Mouse (Mus musculus): ENCODE data around the gene Pid1.

Pid1 gene

DNA sequence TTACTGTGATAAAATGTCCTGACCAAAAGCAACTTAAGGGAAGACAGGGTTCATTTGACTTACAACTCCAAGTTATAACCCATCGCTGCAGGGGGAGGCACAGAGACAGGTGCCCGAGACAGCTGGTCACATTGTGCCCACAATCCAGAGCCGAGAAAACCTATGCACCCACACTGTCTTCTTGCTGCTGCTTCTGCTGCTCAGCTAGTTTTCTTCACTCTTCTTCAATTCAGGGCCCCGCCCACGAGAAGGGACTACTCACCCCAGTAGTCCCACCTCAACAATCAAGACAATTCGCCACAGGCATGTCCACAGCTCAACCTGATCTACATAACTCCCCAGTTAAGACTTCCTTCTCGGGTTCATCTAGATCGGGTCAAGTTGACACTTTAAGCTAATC is at the start of gene Pid1:
TSS of gene Pid1 (minus strand) at position 214 of the 400 bp plus-strand sequence.
- no peak for DNase-seq (ENCODE audit: inconsistent ontology term)

- no peak for DNase-seq (ENCODE audit: inconsistent ontology term)
Measured at GRCm38 (mm10) chr1:84409514-84409913, 45.5 kb upstream of the Pid1 start.

GRCm38 (mm10) chr1:84408873-84409272 is 44.9 kb upstream of the Pid1 start:
- DNase-seq (ENCODE audit: inconsistent ontology term), result no peak

- DNase-seq (ENCODE audit: inconsistent ontology term), result peak; percentile 46
Measured at GRCm38 (mm10) chr1:84406891-84407290, 42.9 kb upstream of the Pid1 start.

- no peak for DNase-seq (ENCODE audit: inconsistent ontology term)
Measured at GRCm38 (mm10) chr1:84405551-84406290, 41.7 kb upstream of the Pid1 start.

DNA sequence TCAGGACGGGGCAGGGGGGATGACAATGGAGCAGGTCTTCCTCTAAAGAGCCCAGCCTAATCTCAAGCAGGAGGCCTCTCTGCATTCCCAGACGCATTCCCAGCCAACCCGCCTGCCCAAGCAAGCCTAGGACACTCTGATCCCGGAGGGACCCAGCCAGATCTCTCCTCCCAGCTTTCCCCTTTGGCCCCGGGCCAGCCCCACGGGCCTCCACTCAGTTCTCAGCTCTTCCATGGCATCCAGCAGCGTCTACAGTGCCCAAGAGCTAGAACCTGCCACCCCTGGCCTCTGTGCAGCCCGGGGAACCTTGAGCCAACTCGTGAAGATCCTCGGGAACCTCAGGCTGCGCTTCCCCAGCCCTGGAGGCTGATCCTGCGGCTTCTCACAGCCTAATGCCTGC is 40.9 kb upstream of the Pid1 start:
- peak; percentile 14 for DNase-seq (ENCODE audit: inconsistent ontology term)

DNA sequence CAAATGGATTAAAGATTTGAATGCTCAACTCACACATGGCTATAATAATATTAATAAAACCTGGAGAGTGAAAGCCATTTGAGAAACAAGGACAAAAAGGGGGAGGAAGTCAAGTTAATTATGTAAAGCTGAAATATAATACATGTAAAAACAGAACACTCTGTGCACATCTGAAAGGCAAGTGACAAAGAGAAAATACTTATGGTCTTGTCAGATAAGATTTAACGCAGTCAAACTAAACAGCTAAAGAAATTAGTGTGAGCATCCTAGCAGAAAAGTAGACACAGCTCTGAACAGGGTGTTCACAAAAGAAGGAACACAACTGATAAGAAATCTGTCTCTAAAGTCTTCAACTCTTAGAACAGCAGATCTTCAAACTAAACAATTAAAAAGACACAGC is 38.2 kb upstream of the Pid1 start:
- DNase-seq (ENCODE audit: inconsistent ontology term), result no peak

GRCm38 (mm10) chr1:84399671-84400070 is 35.7 kb upstream of the Pid1 start:
- DNase-seq (ENCODE audit: inconsistent ontology term), result no peak

DNA sequence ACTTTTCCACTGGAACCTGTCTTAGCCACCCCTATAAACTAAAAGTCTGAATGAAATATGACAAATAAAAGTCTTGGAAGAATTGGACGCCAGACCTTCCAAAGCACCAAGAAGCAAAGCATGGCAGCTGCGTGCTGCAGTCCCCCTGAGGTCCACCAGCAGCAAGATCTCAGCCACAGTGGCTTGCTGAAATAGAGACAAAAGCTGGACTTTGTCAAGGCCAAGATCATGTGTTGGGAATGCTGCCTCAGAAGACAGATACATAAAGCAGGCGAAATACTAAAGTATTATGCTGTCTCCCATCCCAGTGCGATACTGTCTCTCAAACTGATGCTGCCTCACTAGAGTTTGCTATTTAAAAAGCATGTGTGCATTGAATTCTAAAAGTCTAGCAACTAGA is 35.1 kb upstream of the Pid1 start:
- no peak for DNase-seq (ENCODE audit: inconsistent ontology term)

DNA sequence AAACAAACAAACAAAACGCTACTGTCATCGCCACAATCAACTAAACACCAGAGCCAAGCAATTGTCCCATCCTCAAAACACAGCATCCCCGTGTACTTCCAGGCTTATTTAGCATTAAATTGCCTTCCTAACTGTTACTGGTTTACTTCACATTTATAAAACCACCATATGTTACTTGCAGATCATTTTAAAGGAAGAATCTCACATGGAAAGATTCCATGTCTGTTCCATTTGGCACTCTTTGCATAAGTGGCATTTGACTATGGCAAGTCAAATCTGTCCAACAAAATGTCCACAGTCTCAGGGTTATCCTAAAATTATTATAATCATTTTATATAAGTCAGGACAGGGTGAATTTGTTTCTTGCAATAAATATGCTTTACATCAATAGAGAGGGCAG is 32.8 kb upstream of the Pid1 start:
- no peak for DNase-seq (ENCODE audit: inconsistent ontology term)

DNA sequence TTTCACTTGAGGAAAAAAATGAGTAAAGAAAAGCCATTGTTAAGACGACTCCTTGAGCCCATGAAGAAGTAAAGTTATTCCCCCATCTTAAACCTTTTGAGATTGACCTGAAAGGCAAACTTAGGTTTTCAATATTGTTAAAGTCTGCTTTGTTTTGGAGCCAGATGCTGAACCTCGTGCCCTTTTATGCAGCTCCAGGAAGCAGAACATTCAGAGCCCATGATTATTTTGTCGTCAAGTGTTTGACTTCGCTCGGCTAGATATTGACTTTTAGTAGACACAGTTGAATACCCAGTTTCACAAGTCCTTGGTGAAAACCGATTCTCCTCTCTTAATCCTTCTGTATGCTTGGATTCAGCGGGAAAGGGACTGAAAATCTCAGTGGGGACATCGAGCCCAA is 31.9 kb upstream of the Pid1 start:
- DNase-seq (ENCODE audit: inconsistent ontology term), result no peak

GRCm38 (mm10) chr1:84390961-84391360 is 27.0 kb upstream of the Pid1 start:
- no peak for DNase-seq (ENCODE audit: inconsistent ontology term)

GRCm38 (mm10) chr1:84387616-84388015 is 23.6 kb upstream of the Pid1 start:
- DNase-seq (ENCODE audit: inconsistent ontology term), result peak; percentile 59

DNA sequence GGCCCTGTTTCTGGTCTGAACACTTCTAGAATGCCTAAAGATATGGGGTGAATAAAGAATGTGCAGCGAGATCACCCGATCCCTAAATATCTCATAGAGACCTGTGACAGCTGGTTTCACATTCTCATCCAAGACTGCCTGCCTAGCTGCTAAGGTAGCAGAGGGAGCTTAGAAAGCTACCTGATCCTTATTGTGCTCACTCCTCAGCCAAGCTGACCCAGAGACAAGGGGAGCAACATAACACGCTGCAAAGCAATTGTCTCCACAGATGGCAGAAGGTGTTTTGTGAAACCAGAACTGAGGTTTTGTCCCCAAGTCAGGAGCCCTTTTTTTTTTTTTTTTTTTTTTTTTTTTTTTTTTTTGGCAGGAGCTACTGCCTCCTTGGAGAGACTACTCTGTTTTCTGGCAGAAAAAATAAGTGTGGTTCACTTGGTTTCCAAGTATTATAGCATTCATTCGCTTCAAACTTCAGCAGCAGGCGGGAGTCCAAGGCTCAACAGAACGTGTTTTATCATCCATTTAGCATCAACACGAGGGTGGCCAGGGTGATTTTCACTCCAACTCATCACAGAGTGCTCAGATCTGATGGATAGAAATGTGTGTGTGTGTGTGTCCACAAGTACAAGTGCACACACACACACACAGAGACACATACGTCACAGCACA is 22.6 kb upstream of the Pid1 start:
- no peak for DNase-seq (ENCODE audit: inconsistent ontology term)

DNA sequence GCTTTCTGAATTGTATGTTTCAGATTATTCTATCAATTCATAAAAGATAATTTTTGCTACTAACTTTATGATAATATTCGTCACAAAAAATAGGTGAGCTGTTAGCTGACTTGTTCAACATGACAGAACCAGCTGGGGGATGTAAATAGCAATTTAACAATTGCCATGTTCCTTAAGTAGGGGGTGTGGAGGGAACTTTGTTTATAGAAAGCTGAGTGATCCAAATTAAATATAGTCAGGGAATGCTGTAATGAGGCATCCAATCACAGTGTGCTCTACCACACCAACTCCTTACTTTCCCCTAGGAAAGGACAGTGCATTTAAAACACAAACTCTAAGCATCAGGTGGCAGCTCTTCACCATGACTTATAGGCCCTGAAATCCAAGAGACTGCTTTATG is 18.7 kb upstream of the Pid1 start:
- DNase-seq (ENCODE audit: inconsistent ontology term), result no peak

- DNase-seq (ENCODE audit: inconsistent ontology term), result no peak
Measured at GRCm38 (mm10) chr1:84382064-84382463, 18.1 kb upstream of the Pid1 start.

GRCm38 (mm10) chr1:84380895-84381294 is 16.9 kb upstream of the Pid1 start:
- DNase-seq (ENCODE audit: inconsistent ontology term), result no peak

- DNase-seq (ENCODE audit: inconsistent ontology term), result no peak
Measured at GRCm38 (mm10) chr1:84367733-84368132, 3.8 kb upstream of the Pid1 start.

DNA sequence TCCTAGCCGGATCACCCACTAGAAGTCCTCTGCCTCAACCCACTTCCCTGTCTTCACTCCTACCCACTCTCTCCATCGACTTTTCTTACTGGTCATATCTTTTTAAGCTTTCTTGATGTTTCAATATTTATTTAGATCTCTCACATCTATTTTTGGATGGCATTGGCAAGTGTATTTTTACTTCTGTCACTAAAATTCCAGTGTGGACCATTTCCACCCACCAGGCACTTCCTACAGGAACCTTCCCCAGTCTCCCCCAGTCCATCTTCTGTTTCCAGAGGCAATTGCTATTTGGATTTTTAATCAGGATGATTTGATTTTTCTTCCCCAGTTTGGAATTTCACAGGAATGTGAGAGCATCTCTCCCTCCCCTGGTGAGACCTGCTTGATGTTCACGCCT is 2.6 kb upstream of the Pid1 start:
- DNase-seq (ENCODE audit: inconsistent ontology term), result no peak

DNA sequence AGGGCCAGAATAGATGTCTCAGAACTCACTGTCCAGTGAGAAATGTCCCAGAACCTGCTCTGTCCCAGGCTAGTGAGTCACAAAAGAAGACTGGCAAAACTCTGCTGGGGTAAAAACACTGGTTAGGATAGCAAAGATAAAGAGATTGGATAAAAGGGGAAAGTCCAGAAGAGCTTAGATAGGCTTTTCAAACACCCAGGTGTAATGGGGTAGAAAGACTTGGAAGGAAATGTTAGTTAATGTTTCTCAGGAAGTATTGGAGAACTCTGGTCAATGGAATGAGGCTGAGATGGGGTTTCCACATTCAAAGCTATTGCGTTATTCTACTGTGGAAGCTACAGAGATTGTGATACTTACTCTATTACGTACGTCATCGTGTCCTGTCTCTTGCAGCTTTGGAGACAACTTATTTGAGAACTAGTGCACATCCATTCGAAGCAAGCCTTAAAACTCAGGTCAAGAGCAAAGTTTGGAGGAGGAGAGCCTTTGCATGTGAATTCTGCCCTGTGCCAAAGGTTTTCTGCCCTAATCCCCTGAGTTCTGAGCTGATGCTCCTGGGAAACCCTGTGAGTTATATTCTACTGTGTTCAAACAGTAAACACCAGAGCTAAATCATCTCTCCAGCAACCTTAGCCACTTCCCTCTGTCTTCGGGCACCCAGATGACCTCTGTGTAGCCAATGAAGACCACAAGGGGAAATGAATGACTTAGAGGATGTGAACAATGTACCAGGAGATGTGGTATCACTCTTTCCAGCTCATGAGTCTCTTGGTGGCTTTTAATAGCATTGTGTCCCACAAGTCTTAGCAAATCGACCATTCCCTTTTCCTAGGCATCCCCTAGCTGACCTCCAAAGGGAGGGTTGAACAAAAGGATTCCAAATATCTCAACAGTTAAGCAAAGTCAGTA is 1.0 kb downstream of the Pid1 start:
- no peak for DNase-seq (ENCODE audit: inconsistent ontology term)

DNA sequence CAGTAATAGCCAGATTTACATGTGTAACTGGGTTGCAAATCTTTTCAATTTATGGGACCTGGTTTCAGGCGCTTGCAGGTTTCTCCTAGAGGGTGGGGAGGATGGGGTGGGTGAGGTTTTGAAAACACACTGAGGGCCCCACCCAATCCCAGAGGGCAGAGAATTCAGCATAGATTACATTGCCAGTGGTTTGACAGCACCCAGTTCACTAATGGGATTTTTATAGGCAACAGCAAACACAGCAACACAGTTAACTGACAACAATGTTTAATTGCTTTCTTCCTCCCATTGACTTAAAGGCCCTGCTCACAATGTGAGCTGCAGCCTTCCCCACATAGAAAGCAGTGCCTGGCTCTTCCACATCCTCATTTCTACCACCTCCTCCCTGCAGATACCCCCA is 1.8 kb downstream of the Pid1 start:
- DNase-seq (ENCODE audit: inconsistent ontology term), result no peak

DNA sequence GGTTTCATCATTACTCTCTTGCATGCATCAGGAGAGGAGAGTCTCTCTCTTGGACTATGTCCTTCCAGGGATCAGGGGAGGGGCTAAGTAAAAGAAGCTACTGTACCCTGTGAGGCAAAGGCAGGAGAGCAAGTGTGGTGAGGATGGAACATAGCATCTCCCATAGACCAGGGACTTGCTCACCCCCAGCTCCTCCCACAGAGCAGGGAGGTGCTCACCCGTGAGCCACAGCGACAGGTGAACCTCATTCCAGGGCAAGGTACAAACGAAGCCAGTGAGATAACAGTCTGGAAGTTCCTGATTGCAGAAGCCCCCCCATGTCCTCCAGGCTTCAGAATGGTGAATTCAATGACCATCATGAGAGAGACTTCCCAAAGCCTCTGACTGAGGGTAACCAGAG is 2.6 kb downstream of the Pid1 start:
- no peak for DNase-seq (ENCODE audit: inconsistent ontology term)

Data from Muller cell, postnatal 12 days (primary cell).